ENCODE assay signal across 16 mouse cellular contexts in genomic region chr10:67048871-67049615, GRCm38 (mm10). TPM values are rescaled to one million over a fixed set of nuclear protein-coding genes. Genes with fewer than 3 reads are reported as not detected.
DNase-seq lines count a peak whose midpoint lies in the region; ATAC-seq and TF ChIP-seq lines count a peak whose summit lies in the region.
"Had no signal": no experiment of that assay in that cellular context is flagged by ENCODE, and none has a peak within 500 bp of the region (broad histone marks: within the 10 kb centered on the region; RNA-seq: fewer than 3 reads in every experiment).

No protein-coding gene starts in this region.

- peaks cover 7% of the 10 kb centered on the region for H3K4me1 ChIP-seq in heart, embryonic 11.5 days (ENCODE audit: control insufficient read depth, insufficient read depth, low read length)
- peaks cover 52% of the 10 kb centered on the region for H3K4me1 ChIP-seq in bone marrow macrophage, adult 2 months (ENCODE audit: control insufficient read depth, insufficient read depth, low read length)
- H3K4me1 ChIP-seq in hindbrain, embryonic 16.5 days (ENCODE audit: control insufficient read depth, insufficient read depth, low read depth, low read length): peaks cover 10% of the 10 kb centered on the region

- peak; percentile 89 for DNase-seq in heart, adult 11 months
- no peak for DNase-seq in adrenal gland, adult 18-20 months (ENCODE audit: low spot score in 2 of 2)
- no peak for DNase-seq in kidney, adult 11 months
- DNase-seq: adrenal gland, postnatal 10 days; heart, postnatal 36 days; kidney, postnatal 25 days; thymus, postnatal 25 days had no signal

- TF ChIP-seq POLR2A in bone marrow macrophage, adult 2 months (IDR thresholded peaks at IDR 0.05; ENCODE audit: borderline replicate concordance, low read depth, low read length): no peak

- H3K36me3 ChIP-seq in heart, embryonic 11.5 days (ENCODE audit: control insufficient read depth, insufficient read depth, low read length): no peaks in the 10 kb centered on the region
- H3K36me3 ChIP-seq in hindbrain, embryonic 16.5 days (ENCODE audit: control insufficient read depth, insufficient read depth, low read length): no peaks in the 10 kb centered on the region
- H3K36me3 ChIP-seq: lung, embryonic 15.5 days; midbrain, embryonic 12.5 days had no signal

- no peak overlapping the region for H3K4me3 ChIP-seq in heart, embryonic 11.5 days (ENCODE audit: low read depth, low read length)
- peak overlapping the region; percentile 12; the same call in 1 of the 2 replicates for H3K4me3 ChIP-seq in bone marrow macrophage, adult 2 months (ENCODE audit: insufficient read depth, low read length)
- H3K4me3 ChIP-seq in hindbrain, embryonic 16.5 days (ENCODE audit: low read length): no peak overlapping the region
- H3K4me3 ChIP-seq: lung, embryonic 15.5 days; midbrain, embryonic 12.5 days had no signal

- TF ChIP-seq CTCF in bone marrow macrophage, adult 2 months (IDR thresholded peaks at IDR 0.05; ENCODE audit: low read depth, low read length): no peak

- no peaks in the 10 kb centered on the region for H3K9me3 ChIP-seq in heart, embryonic 11.5 days (replicated peaks; ENCODE audit: control insufficient read depth, low read length)
- no peaks in the 10 kb centered on the region for H3K9me3 ChIP-seq in hindbrain, embryonic 16.5 days (ENCODE audit: control insufficient read depth, low read length)
- H3K9me3 ChIP-seq: lung, embryonic 15.5 days; midbrain, embryonic 12.5 days had no signal

- whole genome bisulfite sequencing in heart, embryonic 11.5 days (ENCODE audit: insufficient replicate concordance): 87% methylated on average over 13 of the region's 13 CpGs
- 95% methylated on average over 13 of the region's 13 CpGs for WGBS in hindbrain, embryonic 16.5 days

- H3K9ac ChIP-seq in heart, embryonic 11.5 days (ENCODE audit: low read depth, low read length): no peak overlapping the region
- H3K9ac ChIP-seq in hindbrain, embryonic 16.5 days (ENCODE audit: low read depth, low read length): no peak overlapping the region
- H3K9ac ChIP-seq: lung, embryonic 15.5 days; midbrain, embryonic 12.5 days had no signal

- H3K4me2 ChIP-seq in heart, embryonic 11.5 days: no peak overlapping the region
- no peak overlapping the region for H3K4me2 ChIP-seq in hindbrain, embryonic 16.5 days (ENCODE audit: low read length)
- H3K4me2 ChIP-seq: lung, embryonic 15.5 days; midbrain, embryonic 12.5 days had no signal

- ATAC-seq in heart, embryonic 11.5 days (replicated peaks; ENCODE audit: insufficient number of reproducible peaks, low FRiP score, low TSS enrichment): no peak
- ATAC-seq in CD4-positive, CD25-positive, alpha-beta regulatory T cell, adult 4 months: peak; percentile 55
- ATAC-seq in monocyte, adult 5-6 weeks (replicated peaks; ENCODE audit: insufficient number of reproducible peaks, low FRiP score, low TSS enrichment, poor library complexity, severe bottlenecking): peak; percentile 81
- no peak for ATAC-seq in hindbrain, embryonic 16.5 days
- ATAC-seq: intestine, postnatal 0 days; Patski had no signal

- H3K27me3 ChIP-seq in heart, embryonic 11.5 days (ENCODE audit: control insufficient read depth, insufficient read depth, low read length): no peaks in the 10 kb centered on the region
- no peaks in the 10 kb centered on the region for H3K27me3 ChIP-seq in hindbrain, embryonic 16.5 days (replicated peaks; ENCODE audit: control insufficient read depth, insufficient read depth, low read length)
- H3K27me3 ChIP-seq: lung, embryonic 15.5 days; midbrain, embryonic 12.5 days; Patski had no signal

- no peak overlapping the region for H3K27ac ChIP-seq in heart, embryonic 11.5 days (ENCODE audit: low read depth, low read length)
- peak overlapping the region; percentile 58 for H3K27ac ChIP-seq in bone marrow macrophage, adult 2 months (ENCODE audit: insufficient read depth, low read depth, low read length)
- no peak overlapping the region for H3K27ac ChIP-seq in hindbrain, embryonic 16.5 days (ENCODE audit: low read depth, low read length)
- H3K27ac ChIP-seq: lung, embryonic 15.5 days; midbrain, embryonic 12.5 days had no signal

RNA-seq across cellular contexts. Expression of gene Jmjd1c, which starts 46.9 kb away (rescaled TPM):
- 31.7 and 39.5 TPM in 2 replicates for polyA plus RNA-seq in heart, embryonic 11.5 days (2014; fragmentation: Nextera tagmentation; extraction: Ambion mirVana)
- polyA plus RNA-seq in CD4-positive, CD25-positive, alpha-beta regulatory T cell, adult 4 months (2017; shearing (Covaris generic)): 10 to 100 TPM; 56.7 to 57.2 TPM
- 66.2 and 69.2 TPM in 2 replicates for polyA plus RNA-seq in bone marrow macrophage, adult 2 months (2012; ENCODE audit: insufficient read depth, insufficient read length, missing spikeins)
- total RNA-seq in monocyte, adult 5-6 weeks (2017): 110 to 165 TPM (median 124 TPM) in 3 replicates
- 10 to 100 TPM; 44.4 to 49.7 TPM for total RNA-seq in adrenal gland, adult 18-20 months (2021)
- polyA plus RNA-seq in hindbrain, embryonic 16.5 days (2015; fragmentation: Nextera tagmentation; extraction: Ambion mirVana): 33.4 and 35.5 TPM in 2 replicates

RNA-seq across cellular contexts. Expression of gene Reep3, which starts 47.7 kb away (rescaled TPM):
- 21.5 and 23.7 TPM in 2 replicates for polyA plus RNA-seq in heart, embryonic 11.5 days (2014; fragmentation: Nextera tagmentation; extraction: Ambion mirVana)
- 10 to 100 TPM; 13.8 to 17.3 TPM for polyA plus RNA-seq in CD4-positive, CD25-positive, alpha-beta regulatory T cell, adult 4 months (2017; shearing (Covaris generic))
- polyA plus RNA-seq in bone marrow macrophage, adult 2 months (2012; ENCODE audit: insufficient read depth, insufficient read length, missing spikeins): 62.9 and 69.2 TPM in 2 replicates
- total RNA-seq in monocyte, adult 5-6 weeks (2017): 12.9 to 19.6 TPM (median 19.1 TPM) in 3 replicates
- total RNA-seq in adrenal gland, adult 18-20 months (2021): 10 to 100 TPM; 40.7 to 41.0 TPM
- 32.7 and 36.2 TPM in 2 replicates for polyA plus RNA-seq in hindbrain, embryonic 16.5 days (2015; fragmentation: Nextera tagmentation; extraction: Ambion mirVana)

Comparison
In these comparisons a context has a peak if more than half of its experiments do, and no peak if none do; other contexts are left out.
1. ATAC-seq: peak in CD4-positive, CD25-positive, alpha-beta regulatory T cell, adult 4 months (single experiment) and monocyte, adult 5-6 weeks (single experiment); none in heart, embryonic 11.5 days (single experiment) and hindbrain, embryonic 16.5 days (single experiment).